Mouse (Mus musculus) adrenal gland, postnatal 25 days (tissue): ENCODE data around the gene Atg16l2. TPM values are rescaled to one million over a fixed set of nuclear protein-coding genes. Genes with fewer than 3 reads are reported as not detected.

Experiments
- DNase-seq: peaks from one replicate; pipeline ENCODE4 v3.0.0; 2021; ENCODE audit warnings: mixed read lengths
- total RNA-seq: library from RNA; stranded (reverse); gene quantifications from 2 replicates; pipeline ENCODE4 v1.2.3, GENCODE M21; 2021

The Atg16l2 gene
- total RNA-seq, 1 experiment from 2014 or later, result 26.7 TPM

DNA sequence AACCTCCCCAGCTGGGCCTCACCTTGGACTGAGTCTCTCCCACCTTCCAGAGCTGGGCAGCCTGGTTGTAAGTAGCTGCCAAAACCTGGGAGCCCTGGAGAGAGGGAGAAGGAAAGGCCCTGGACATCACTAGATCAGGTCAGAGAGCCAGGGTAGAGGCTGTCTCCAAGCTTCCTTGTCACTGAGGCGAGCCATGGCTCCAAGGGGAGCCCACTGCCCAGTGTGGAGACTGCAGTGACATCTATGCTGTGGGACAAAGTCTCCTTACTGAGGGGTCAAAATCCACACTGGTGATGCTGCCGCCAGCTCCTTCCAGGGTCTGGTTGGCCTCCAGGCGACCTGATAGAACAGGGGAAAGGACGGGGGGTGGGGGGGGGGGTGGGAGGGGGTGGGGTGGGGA, 10.0 kb downstream of the Atg16l2 start:
- no peak for DNase-seq

DNA sequence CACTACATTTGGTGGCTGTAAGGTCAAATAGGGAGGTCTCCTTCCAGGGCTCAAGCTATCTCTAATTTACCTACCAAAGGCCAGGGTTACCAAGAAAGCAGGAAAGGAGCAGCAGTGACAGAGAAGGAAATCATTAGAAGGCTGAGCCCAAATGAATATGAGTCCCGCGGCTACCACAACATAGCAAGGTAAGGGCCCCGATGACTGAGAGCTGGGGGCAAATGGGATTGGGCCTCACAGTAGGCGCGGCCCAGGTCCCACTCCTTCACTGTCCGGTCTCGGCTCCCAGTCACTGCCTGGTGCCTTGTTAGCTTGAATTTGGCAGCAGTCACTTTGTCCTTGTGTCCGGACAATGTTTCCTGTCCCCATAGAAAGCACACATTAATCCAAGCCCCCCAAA, 10.4 kb downstream of the Atg16l2 start:
- no peak for DNase-seq

DNA sequence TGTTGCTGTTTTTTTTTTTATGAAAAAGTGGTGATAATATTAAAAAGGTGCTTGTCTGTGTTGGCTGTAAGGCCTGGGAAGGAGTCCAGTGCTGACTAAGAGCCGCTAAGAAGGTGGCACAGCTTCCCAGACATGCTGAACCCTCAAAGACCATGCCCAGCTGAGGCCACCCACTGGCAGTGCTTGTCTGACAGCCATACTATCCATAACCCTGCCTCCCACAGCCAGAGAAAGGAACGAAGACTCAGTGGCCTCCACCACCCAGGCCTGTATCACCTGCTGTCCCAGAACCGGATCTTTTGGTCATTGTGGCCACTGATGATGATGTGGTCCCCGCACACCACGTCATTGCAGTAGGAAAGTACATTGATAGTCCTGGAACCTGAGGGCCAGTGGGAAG, 10.8 kb downstream of the Atg16l2 start:
- DNase-seq, result no peak

DNA sequence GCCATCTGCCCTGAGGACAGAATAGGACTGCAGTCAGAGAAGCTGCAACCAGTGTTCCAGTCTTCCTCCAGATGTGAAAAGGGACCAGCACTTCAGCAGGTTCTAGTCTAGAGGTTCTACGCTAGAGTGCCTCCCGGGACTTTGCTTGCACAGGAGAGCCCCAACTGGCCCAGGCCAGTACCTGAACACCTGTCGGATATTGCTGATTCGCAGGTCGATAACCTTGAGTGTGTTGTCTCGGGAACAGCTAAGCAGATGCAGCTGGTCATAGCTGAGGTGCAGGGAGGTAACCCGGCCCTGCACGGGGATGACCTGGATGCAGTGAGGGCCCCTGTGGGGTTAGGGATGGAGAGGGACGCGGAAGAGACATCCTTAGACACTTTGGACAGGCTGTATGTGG, 11.7 kb downstream of the Atg16l2 start:
- no peak for DNase-seq

DNA sequence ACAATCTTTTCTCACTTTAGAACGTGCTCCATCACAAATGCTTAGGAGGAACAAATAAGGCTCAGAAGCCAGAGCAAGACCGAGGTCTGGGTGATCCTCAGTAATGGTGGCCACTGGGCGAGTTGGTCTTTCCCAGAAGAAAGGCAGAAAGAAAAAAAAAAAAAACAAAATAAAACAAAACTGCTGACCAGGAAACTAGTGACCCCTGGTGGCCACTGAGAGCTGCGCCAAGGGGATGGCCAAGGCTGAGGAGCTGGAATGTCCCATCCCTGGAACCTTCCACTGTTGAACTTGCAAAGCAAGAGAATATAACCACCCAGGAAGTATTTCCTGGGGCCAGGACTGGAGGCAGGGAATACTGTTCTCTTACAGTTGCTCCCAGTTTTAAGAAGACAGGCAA, 13.6 kb downstream of the Atg16l2 start:
- DNase-seq, result peak; percentile 51

DNA sequence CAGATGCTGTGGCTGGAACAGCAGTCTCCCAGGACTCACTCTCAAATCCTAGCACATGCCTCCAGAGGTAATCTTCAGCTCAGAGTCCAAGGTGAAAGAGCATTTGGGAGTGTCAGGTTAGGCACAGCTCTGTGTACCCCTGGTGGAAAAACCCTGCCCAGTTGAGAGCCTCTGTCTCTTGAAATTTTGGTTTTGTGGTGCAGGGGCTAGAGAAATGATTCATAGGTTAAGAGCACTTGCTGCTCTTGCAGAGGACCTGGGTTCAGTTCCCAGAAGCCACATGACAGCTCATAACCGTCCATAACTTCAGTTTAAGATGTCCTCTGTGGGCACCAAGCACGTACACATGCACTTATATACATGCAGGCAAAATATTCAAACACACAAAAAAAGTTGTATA, 14.2 kb downstream of the Atg16l2 start:
- DNase-seq, result no peak

DNA sequence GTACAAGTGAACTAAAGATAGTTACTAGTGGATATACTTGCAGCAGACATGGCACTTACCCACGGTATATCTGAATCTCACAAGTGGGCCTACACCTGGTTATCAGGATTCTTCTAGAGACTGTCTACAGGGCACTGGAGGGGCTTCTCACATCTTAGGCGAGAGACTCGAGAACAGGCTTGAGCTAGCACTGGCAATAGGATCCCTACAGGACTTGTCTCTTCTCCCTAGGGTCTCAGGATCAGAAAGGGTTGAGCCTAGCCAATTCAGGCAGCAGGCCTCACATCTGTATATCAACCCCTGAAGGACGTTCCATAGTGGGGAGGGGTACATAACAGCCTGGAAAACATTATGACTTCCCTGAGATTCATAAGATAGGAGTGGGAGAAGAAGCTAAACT, 15.2 kb downstream of the Atg16l2 start:
- DNase-seq, result no peak

DNA sequence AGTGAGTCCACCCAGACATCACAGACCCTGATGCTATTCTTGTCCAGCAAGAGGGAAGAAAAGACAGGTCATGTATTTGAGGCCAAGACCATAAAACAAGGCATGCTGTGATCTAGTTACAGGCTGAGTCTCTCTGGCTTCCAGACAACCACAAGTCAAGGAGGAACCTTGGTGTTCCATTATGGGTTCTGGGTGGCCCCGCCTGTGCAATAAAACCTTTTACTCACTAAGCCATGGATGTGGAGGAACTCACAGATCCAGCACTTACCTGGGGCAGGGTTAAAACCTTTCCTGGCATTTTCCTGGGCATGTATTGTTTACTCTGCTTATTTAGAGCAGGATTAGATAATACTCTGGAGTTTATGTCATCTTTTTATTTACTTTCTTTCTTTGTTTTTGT, 17.5 kb downstream of the Atg16l2 start:
- no peak for DNase-seq

DNA sequence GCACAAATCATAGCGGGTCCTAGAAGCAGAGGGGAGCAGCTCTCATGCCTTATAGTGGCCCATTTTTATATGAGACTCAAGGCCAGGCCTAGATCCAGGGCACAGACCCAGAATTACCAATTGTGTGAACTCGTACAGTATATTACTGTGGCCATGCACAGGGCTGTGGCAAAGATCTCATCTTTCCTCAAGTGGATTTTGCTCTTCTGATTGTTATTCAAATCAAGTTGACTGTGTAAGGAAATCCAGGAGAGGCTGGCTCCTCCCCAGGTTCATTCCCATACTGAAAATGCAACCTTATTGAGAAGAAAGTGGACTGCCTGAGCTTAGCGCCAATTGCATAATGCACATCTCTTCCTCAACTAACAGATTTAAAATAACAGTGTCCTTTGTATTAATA, 19.3 kb downstream of the Atg16l2 start:
- no peak for DNase-seq

DNA sequence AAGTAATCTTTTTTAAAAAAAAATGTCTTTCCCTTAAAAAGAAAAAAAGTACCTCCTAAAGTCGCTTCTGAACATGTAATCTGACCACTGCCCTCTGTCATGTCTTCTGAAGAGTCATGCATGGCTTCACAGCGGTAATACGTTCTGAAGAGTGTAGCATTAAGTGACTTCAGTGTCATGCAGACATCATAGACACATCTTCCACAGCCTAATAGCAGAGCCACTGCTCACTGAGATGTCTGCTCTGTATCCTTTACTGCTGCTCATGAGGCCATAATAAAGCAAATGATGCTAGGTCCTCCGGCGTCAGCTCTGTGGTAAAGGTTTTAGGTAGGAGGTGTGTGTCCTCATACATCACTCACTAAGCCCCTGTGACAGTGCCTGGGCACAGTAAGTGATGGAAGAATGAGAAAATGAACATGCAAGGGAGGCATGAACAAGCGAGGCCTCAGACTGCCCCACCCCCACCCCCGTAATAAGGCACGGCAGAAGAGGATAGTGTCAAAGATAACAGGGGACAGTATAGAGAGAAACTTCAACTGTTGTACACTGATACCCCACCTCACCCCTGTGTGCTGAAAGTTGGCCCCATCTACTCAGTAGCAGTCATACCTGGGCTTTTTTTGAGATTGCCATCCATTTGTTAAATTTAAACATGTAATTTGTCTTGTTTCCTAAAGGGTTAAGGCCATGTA, 29.4 kb downstream of the Atg16l2 start:
- no peak for DNase-seq

DNA sequence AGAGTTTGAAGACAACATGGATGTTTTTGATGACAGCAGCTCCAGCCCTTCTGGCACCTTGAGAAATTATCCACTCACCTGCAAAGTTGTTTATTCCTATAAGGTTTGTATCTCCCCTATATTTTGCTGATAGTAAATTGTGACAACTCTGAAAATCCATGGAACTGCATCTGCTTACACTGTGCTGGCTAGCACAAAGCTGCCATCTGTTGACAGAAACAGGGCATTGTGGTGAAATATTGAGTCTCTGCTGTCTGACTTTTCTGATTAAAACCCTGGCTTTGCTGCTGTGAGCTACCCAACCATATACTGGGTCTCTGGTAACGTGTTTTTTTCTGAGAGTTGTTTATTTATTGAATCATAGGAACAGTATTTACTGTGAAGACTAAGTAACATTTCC, 30.4 kb downstream of the Atg16l2 start:
- DNase-seq, result no peak

DNA sequence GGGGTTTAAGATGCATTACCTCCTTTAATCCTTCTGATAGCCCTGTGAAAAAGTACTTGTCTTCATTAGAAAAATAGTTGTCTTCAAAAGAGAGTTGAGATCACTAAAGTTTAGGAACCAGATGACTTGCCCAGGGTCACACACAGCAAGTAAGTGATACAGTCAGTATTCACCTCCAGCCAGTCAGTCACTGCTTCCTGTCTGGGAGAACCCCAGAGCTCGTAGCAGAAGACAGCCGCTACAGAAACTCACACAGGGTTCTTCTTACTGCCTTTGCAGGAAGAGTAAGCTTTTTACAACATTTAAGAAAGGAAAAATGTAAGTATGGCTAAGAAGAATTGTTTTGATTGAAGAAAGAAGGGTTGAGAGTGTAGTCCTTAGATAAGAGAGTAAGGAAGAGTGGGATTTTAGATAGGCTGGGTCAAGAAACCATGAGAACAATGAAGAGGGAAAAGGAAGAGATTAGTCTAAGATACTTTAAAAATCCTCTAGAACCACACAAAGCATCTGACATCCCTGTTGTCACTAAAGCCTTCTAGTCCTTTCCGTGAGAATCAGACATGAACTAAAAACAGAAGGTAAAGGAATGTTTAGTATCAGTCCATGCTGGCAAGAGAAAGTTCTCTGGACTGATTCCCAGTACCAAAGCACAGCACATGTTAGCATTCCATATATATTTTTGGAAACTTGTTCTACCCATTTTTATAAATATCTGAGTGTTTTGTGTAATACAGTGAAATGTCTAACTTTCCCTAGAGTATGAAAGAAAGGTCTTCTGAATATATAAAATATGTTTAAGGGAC, 34.4 kb downstream of the Atg16l2 start:
- DNase-seq, result no peak

DNA sequence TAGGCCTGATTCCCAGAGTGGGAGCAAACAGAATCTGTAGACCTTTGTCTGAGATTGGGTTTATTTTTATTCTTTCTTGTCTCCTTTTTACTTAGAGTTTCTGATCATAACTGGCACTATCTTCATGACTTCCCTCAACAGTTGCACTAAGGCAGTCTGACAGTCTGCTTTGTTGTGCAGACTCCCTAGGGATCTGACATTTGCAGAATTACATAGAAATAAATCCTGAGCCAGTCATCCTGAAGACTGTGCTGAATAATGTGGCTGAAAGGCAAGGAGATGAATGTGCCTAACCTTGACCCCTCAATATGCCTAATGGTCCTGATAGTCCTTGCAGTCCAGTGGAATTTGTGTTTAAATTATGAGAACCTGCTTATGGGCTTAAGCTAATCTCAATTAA, 38.5 kb downstream of the Atg16l2 start:
- DNase-seq, result no peak

DNA sequence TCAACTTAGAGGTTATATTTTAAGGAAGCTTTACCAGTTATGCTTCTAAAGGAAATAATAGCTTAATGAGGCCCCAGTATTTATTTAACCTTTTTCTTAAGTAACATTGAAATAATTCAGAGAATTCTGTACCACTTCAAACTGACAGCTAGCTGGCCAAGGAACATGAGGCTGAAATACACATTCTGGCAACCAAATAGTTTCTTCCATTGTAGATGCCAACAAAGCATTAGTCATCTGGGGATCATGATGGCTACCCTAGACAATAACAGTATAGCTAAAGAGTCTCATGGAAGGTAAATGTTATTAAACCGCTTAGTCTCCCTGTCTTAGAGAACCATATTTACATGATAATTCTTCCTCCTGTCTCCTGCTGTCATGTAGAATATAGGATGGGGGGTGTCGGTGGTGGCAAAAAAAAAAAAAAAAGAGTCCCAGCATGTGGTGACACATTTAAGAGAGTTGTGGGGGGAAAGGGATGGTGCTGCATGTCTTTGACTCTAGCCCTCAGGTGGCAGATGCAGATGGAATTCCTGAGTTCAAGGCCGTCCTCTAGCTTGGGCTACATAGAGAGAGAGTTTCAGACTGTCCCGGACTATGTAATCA, 40.0 kb downstream of the Atg16l2 start:
- DNase-seq, result no peak

DNA sequence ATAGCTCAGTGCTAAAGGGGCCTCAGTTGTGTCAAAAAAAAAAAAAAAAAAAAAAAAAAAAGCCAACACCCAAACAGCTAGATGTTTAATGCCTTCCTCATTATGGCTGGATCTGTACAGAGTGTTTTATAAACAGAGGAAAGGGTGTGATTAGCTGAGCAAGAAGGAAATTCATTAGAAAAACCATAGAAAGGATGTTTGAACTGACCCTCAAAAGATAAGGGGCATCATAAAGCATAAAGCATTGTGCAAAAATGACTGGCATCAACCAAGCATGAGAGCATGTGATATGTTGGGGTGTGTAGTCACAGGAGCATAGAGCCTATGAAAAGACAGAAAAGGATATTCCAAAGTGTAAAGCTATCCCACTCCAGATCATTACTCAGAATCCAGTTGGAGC, 43.6 kb downstream of the Atg16l2 start:
- DNase-seq, result no peak

DNA sequence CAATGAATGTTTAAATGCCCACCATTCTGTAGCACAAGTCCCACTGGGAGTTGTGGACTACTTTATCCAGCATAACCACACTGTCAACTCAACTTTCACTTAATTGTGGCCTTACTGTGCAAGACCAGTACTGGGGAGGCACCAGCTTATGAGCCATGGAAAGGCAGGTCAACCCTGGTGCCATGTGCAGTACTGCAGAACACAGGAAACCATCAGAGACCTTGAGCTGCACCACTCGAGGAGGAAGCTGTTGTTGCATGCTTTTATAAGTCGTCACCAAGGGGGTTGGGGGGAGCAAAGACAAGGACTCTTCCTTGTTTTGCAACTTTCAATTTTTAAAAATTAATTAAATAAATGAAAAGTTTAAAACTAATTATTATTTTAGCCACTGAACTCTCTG, 49.0 kb downstream of the Atg16l2 start:
- no peak for DNase-seq

DNA sequence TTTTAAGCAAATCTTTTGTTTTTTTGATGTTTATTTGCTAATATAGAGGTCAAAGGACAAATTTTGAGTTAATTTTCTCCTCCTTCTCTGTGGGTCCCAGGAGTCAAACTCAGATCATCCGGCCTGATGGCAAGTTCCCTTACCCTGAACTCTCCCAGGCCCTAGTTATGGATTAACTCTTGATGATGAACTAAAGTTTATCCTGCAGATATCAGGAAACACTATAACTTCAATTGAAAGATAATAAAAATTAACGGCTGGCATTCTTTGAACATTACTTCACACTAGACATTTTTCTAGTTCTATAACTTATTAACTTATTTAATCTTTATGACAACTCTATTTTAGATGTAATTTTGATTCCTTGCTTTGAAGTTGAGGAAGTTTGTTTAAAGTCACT, 52.9 kb downstream of the Atg16l2 start:
- no peak for DNase-seq

DNA sequence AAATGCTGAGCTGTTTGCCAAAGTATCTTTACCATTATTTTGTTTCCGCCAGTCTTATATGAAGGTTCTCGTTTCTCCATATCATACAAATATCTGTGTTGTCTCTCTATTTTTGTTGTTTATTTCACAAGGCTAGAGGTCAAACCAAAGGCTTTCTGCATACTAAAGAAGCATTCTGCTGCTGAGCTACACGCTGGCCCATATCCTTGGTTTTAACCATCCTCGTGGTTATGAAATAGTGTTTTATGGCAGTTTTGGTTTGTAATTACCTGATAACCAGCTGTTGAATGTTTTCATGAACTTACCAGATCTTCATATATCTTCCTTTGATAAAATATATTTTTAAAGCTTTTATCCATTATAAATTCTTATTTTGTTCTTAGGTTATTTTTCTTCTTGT, 53.3 kb downstream of the Atg16l2 start:
- no peak for DNase-seq

DNA sequence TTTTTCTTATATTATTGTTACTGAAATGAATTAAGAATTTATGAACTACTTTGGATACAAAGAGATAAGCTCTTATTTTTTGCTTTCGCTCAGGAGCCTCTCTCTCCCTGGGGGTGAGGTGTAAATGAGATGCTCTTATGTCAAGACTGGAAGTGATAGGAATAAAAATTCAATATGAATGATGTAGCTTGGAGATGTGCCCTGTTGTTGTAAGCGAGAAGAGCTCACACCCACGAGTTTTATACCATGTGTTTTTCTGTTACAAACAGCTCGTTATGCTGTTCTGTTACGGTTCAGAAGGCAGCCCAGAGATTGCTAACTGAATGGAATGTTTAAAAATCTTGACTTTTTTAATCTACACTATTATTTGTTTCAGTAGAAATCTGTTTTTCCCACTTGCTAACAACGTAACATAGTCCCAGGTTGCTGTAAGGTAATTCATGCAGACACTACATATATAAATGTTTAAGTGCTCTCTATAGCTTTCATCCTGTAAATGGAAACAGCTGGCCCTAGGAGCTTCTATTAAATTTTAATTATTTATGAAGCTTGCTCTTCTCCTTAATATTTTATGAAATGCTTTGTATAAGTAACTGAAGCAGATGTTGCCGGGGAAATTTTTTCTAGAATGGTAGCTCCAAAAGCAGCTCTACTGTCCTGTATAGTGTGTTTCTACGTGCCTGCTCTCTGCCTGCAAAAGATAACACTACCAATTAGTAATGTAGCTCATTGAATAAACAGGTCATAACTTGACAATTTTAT, 65.2 kb downstream of the Atg16l2 start:
- no peak for DNase-seq

DNA sequence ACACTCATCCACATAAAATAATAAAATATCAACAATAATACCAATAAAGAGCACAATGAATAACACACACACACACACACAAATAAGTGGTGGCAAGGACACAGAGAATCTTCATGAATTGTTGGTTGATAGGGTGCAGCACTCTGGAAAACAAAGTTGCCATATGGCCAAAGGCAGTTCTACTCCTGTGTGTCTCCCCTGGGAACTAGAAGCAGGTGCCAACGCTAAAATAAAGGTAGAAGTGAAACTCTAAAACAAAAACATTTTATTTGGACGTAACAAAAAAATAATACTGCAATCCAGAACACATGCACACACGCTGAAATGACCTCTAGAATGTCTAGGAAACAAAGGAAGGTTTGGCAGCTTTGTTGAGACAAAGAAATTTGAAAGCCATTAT, 69.3 kb downstream of the Atg16l2 start:
- no peak for DNase-seq

DNA sequence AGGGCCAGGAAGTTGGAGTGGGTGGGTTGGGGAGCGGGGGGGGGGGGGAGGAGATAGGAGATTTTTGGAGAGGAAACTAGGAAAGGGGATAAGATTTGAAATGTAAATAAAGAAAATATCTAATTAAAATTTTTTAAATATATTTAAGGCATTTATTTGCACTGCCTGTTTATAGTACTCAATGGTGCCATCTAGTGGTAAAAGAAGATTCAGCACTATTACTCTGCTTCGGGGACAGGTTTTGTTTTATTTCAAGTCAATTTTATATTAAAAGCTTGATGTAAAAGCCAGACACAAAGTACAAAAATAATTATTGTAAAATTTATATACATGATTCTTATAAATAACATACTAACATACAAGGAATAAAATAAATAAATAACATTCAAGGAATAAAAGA, 70.6 kb downstream of the Atg16l2 start:
- DNase-seq, result no peak

DNA sequence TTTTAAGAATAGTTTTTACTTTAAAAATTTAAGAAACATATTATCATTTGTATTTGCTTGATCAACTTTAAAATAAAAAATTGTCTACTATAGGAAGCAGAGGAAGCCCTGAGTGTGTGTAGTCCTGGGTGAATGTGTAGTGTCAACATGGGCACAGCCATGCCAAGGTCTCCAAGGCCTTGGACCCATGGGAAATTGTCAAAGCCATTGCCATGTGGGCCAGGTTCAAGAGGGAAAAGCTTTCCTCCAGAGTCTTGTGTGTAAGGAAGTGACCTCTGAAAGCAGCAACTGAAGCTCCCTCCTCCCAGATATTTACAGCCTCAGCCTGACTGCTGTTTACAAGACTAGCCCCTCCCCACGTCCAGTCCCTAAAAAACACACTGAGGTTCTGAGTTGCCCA, 72.7 kb downstream of the Atg16l2 start:
- peak; percentile 2 for DNase-seq

DNA sequence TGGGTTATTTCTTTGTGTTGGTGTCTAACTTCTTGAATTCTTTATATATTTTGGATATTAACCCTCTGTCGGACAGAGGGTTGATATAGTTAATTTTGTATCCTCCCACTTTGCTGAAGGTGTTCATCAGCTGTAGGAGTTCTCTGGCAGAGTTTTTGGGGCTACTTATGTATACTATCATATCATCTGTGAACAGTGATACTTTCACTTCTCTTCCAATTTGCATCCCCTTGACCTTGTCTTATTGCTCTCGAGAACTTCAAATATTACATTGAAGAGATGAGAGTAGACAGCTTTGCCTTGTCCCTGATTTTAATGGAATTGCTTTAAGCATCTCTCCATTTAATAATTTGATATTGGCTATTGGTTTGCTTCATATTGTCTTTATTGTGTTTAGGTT, 78.5 kb downstream of the Atg16l2 start:
- DNase-seq, result no peak
